Mouse (Mus musculus): ENCODE measurements around the gene Zfp418. TPM values are rescaled to one million over a fixed set of nuclear protein-coding genes. Genes with fewer than 3 reads are reported as not detected.
"Not testable (repeated sequence)": the region's sequence is repeated elsewhere in the genome, so short reads cannot be mapped to it uniquely, and the experiment has no call there.

Zfp418 gene
- polyA plus RNA-seq (2016; fragmentation: Nextera tagmentation; extraction: Ambion mirVana): 3.0 and 3.3 TPM in 2 replicates

DNA sequence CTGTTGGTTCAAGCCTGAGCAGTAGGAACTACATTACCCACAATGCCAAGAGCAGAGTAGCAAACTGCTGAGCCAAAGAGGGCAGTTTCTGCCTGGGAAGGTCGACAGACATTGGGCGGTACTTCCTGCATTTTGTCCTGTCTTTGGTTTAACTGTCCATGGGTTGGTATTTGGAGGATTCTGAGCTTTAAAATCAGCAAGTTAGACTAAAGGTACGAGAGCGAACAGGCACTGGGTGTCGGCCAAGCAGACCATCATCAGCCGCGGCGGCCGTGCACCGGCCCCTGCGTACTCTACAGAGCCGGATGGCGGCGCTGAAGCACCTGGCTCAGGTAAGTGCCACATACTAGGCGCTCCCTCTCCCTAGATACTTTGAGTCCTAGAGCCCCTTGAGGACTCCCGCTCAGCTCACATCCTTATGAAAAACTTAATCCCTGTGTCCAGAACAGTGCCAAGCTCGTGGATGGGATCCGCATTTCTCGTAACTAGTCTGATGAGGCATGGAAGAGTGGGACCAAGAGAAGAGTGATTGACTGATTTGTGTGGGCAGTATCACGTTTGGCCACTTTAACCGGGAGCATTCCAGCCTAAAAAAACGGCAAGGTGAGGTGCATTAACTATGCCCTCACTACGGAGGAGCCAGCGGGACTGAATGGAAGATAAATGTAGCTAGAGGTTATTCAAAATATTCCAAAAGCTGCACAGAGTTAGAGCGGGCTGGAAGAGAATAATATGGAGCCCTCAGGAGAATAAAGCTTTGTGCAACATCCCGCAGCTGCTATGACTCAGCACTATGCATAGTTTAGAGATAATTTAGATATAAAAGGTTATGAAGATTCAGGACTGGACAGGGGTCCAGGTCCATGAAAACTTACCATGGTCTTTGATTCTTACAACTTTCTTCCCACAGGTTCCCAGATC lies at the start of gene Zfp418:
Gene Zfp418, plus strand, starts transcription at position 104 of the 921 bp plus-strand sequence.
- Histone ChIP-seq H3K4me1 (peaks cover 6% of the 10 kb centered on the region; the same call in 1 of the 2 replicates), H3K9me3 (no peaks in the 10 kb centered on the region), H3K27ac (peak within 1 kb of the TSS; percentile 56), H3K4me2 (replicated peaks) (peak within 1 kb of the TSS; percentile 62), H3K4me3 (peak within 1 kb of the TSS; percentile 62), H3K9ac (peak within 1 kb of the TSS; percentile 69), H3K36me3 (peaks cover 12% of the 10 kb centered on the region), H3K27me3 (no peaks in the 10 kb centered on the region)
- peak; percentile 95 for ATAC-seq (ENCODE audit: insufficient number of reproducible peaks, insufficient read depth, low FRiP score, low TSS enrichment)
- WGBS: under 1% methylated on average over 26 of the region's 26 CpGs

DNA sequence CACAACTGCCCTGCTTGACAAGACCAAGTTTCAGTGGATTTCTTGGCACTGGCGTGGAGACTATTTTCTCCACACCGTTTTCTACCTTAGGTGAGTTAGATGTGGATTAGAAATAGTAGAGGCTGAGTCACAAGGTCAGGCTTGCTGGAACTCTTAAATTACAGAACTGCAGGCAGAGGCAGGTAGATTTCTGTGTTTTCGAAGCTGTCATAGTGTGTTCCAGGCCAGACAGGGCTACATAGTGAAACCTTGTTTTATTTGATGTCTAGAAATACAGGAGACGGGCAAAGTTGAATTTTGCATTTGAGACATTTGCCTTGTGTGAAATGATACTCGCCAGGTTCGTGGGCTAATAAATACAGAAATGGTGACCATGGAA lies 49.5 kb upstream of the Zfp418 start:
- no peak for ATAC-seq (ENCODE audit: insufficient number of reproducible peaks, insufficient read depth, low FRiP score, low TSS enrichment)
- H3K9me3 ChIP-seq: no peaks in the 10 kb centered on the region
- no peaks in the 10 kb centered on the region for H3K4me1 ChIP-seq
- no peak overlapping the region for H3K9ac ChIP-seq
- H3K36me3 ChIP-seq: peaks cover 18% of the 10 kb centered on the region; the same call in 1 of the 2 replicates
- H3K4me3 ChIP-seq: peak overlapping the region; percentile 67
- 54% methylated on average over 6 of the region's 6 CpGs for WGBS
- H3K27ac ChIP-seq: no peak overlapping the region
- no peaks in the 10 kb centered on the region for H3K27me3 ChIP-seq
- peak overlapping the region; percentile 60 for H3K4me2 ChIP-seq (replicated peaks)

DNA sequence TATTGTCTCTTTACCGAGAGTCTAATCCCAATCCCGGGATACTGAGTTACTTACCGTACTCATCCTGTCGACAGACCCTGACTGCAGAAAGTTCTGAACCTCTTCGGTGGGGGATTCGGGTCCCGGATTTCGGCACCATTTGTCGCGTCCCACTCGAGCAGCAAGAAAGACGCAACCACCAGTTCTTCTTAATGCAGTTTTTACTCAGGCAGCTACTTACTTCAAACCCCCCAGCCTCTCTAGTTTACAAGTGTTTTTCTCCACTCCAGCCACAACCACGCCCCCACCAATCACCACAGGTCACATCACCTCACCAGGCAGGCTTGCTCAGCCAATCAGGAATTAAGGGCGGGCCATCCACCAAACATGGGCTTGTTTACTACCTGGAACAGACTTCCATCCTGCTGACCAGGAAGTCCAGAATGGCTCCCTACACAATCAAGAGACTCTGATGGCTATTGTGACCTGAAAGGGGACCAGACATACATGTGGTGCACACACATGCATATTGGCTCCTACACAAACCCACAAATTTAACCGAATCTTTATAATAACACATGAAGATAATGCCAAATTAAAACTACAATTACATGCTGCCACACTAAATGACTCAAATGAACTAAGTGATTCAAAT lies 40.5 kb upstream of the Zfp418 start:
- WGBS: 93% methylated on average over 15 of the region's 15 CpGs
- ATAC-seq (ENCODE audit: insufficient number of reproducible peaks, insufficient read depth, low FRiP score, low TSS enrichment): not testable (repeated sequence)

GRCm38 (mm10) chr7:7132751-7133150 lies 38.4 kb upstream of the Zfp418 start:
- Histone ChIP-seq H3K9ac (no peak overlapping the region), H3K4me2 (replicated peaks) (no peak overlapping the region), H3K4me3 (no peak overlapping the region), H3K27ac (no peak overlapping the region), H3K9me3 (no peaks in the 10 kb centered on the region), H3K36me3 (0 out of 2 replicates have a peak, but pooled peaks cover 4% of the 10 kb centered on the region), H3K4me1 (no peaks in the 10 kb centered on the region), H3K27me3 (no peaks in the 10 kb centered on the region)
- WGBS: 83% methylated on average over 8 of the region's 8 CpGs
- no peak for ATAC-seq (ENCODE audit: insufficient number of reproducible peaks, insufficient read depth, low FRiP score, low TSS enrichment)

More for the DNA sequence above, 40.5 kb upstream of the Zfp418 start:
- not testable (repeated sequence) for H3K27ac ChIP-seq; H3K27me3 ChIP-seq; H3K36me3 ChIP-seq; H3K4me1 ChIP-seq; H3K9ac ChIP-seq; H3K4me2 ChIP-seq (replicated peaks); H3K4me3 ChIP-seq; H3K9me3 ChIP-seq

DNA sequence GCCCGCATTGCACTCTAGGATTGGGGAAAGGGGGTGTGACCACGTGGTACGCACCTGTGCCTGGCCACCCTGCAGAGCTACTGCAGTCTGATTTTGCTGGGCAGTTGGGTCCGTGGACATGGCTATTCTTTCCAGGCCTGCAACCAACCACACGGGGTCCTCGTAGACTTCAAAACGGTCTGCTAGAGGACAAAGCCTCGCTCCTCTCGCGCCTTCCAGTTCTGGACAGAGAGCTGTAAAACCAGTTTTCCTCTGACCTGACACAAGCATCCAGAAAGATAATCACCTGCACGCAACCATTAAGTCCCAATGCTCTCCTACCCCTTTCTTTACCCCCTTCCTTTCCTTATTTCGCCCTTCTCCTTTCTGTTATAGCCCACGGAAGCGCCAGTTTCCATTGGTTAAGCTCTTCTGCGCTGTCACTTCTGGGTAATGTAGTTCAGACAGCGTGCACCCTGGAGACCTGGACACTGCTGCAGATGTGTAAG lies 34.7 kb upstream of the Zfp418 start, which contains the start of gene Zfp773:
Gene Zfp773, minus strand, starts transcription at position 377 of the 488 bp plus-strand sequence.
- Histone ChIP-seq H3K9ac (peak within 1 kb of the TSS; percentile 35), H3K27me3 (no peaks in the 10 kb centered on the region), H3K4me1 (no peaks in the 10 kb centered on the region), H3K36me3 (0 out of 2 replicates have a peak, but pooled peaks cover 4% of the 10 kb centered on the region), H3K4me2 (replicated peaks) (peak within 1 kb of the TSS; percentile 47), H3K9me3 (no peaks in the 10 kb centered on the region), H3K4me3 (peak within 1 kb of the TSS; percentile 44), H3K27ac (no peak within 1 kb of the TSS)
- ATAC-seq (ENCODE audit: insufficient number of reproducible peaks, insufficient read depth, low FRiP score, low TSS enrichment): peak; percentile 93
- WGBS: 5% methylated on average over 16 of the region's 16 CpGs

- Histone ChIP-seq H3K36me3 (no peaks in the 10 kb centered on the region), H3K27ac (no peak overlapping the region), H3K4me2 (replicated peaks) (no peak overlapping the region), H3K4me3 (no peak overlapping the region), H3K4me1 (no peaks in the 10 kb centered on the region), H3K9ac (no peak overlapping the region), H3K9me3 (peaks cover 4% of the 10 kb centered on the region; the same call in 1 of the 2 replicates), H3K27me3 (no peaks in the 10 kb centered on the region)
- ATAC-seq (ENCODE audit: insufficient number of reproducible peaks, insufficient read depth, low FRiP score, low TSS enrichment): no peak
- WGBS: 88% methylated on average over 1 of the region's 1 CpGs
Observed at GRCm38 (mm10) chr7:7144215-7144614, 26.9 kb upstream of the Zfp418 start.

GRCm38 (mm10) chr7:7145991-7146608 lies 25.0 kb upstream of the Zfp418 start:
- Histone ChIP-seq H3K4me2 (replicated peaks) (no peak overlapping the region), H3K9ac (no peak overlapping the region), H3K36me3 (no peaks in the 10 kb centered on the region), H3K9me3 (peaks cover 4% of the 10 kb centered on the region; the same call in 1 of the 2 replicates), H3K27ac (no peak overlapping the region), H3K4me1 (no peaks in the 10 kb centered on the region), H3K27me3 (no peaks in the 10 kb centered on the region), H3K4me3 (no peak overlapping the region)
- 90% methylated on average over 15 of the region's 15 CpGs for WGBS
- ATAC-seq (ENCODE audit: insufficient number of reproducible peaks, insufficient read depth, low FRiP score, low TSS enrichment): no peak

DNA sequence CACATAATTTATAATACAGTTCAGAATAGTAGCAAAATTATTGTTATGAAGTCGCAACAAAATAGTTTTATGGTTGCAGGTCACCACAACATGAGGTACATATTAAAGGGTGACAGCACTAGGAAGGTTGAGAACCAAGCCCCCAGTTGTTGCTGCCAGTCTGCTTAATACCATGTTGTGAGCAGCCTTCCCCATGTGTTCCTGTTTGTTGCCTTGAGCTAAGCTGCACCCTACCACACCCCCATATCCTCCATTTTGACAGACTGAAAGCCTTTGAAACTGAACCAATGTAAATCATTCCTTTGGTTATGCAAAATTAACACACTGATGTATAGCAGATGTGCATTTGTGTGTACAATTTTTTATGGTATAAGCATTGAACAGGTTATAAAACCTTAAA lies 14.8 kb downstream of the Zfp418 start:
- Histone ChIP-seq H3K4me3 (no peak overlapping the region), H3K4me2 (replicated peaks) (no peak overlapping the region), H3K27ac (no peak overlapping the region), H3K27me3 (no peaks in the 10 kb centered on the region), H3K4me1 (no peaks in the 10 kb centered on the region), H3K9ac (no peak overlapping the region), H3K36me3 (peaks cover 19% of the 10 kb centered on the region), H3K9me3 (no peaks in the 10 kb centered on the region)
- 70% methylated on average over 1 of the region's 1 CpGs for WGBS
- ATAC-seq (ENCODE audit: insufficient number of reproducible peaks, insufficient read depth, low FRiP score, low TSS enrichment): 0 out of 2 replicates have a peak, but pooled peaks have one; percentile 56

GRCm38 (mm10) chr7:7187417-7188190 lies 16.5 kb downstream of the Zfp418 start:
- peak overlapping the region; percentile 35 for H3K4me2 ChIP-seq (replicated peaks)
- no peaks in the 10 kb centered on the region for H3K4me1 ChIP-seq
- no peaks in the 10 kb centered on the region for H3K27me3 ChIP-seq
- peak overlapping the region; percentile 49 for H3K4me3 ChIP-seq
- peak; percentile 60; the same call in 1 of the 2 replicates for ATAC-seq (ENCODE audit: insufficient number of reproducible peaks, insufficient read depth, low FRiP score, low TSS enrichment)
- no peak overlapping the region for H3K27ac ChIP-seq
- H3K9ac ChIP-seq: no peak overlapping the region
- H3K9me3 ChIP-seq: no peaks in the 10 kb centered on the region
- 35% methylated on average over 13 of the region's 13 CpGs for WGBS
- H3K36me3 ChIP-seq: peaks cover 4% of the 10 kb centered on the region

GRCm38 (mm10) chr7:7188191-7188942 lies 17.2 kb downstream of the Zfp418 start:
- no peaks in the 10 kb centered on the region for H3K4me1 ChIP-seq
- peak; percentile 69 for ATAC-seq (ENCODE audit: insufficient number of reproducible peaks, insufficient read depth, low FRiP score, low TSS enrichment)
- no peaks in the 10 kb centered on the region for H3K27me3 ChIP-seq
- H3K4me2 ChIP-seq (replicated peaks): peak overlapping the region; percentile 35
- no peaks in the 10 kb centered on the region for H3K9me3 ChIP-seq
- H3K36me3 ChIP-seq: no peaks in the 10 kb centered on the region
- H3K4me3 ChIP-seq: peak overlapping the region; percentile 49
- WGBS: 11% methylated on average over 18 of the region's 18 CpGs
- no peak overlapping the region for H3K27ac ChIP-seq
- H3K9ac ChIP-seq: no peak overlapping the region
